In genomic region chr15:78422046-78422956, GRCm38 (mm10) we compare ENCODE assay signal across 8 mouse cellular contexts. TPM values are rescaled to one million over a fixed set of nuclear protein-coding genes. Genes with fewer than 3 reads are reported as not detected.
DNase-seq lines count a peak whose midpoint lies in the region; ATAC-seq and TF ChIP-seq lines count a peak whose summit lies in the region.

No protein-coding gene starts in this region.

- peak; percentile 84 for ATAC-seq in CD4-positive, CD25-positive, alpha-beta regulatory T cell, adult 4 months
- no peak for ATAC-seq in heart, embryonic 16.5 days (replicated peaks; ENCODE audit: extremely low read depth, insufficient read depth, low FRiP score)
- ATAC-seq in lung, embryonic 14.5 days (ENCODE audit: insufficient read depth) = no peak; the same call in 1 of the 2 replicates

- TF ChIP-seq CTCF in bone marrow, adult 2 months (IDR thresholded peaks at IDR 0.05; ENCODE audit: control insufficient read depth, insufficient read depth, low read length) = peak; percentile 93
- peak; percentile 75; the same call in 1 of the 2 replicates for TF ChIP-seq CTCF in embryonic fibroblast, embryonic 13.5 days (IDR thresholded peaks at IDR 0.05; ENCODE audit: borderline replicate concordance, insufficient read depth, low read length)
- TF ChIP-seq CTCF in lung, embryonic 14.5 days (IDR thresholded peaks at IDR 0.05; ENCODE audit: low read depth) = peak; percentile 93
- TF ChIP-seq CTCF in olfactory bulb, adult 2 months (IDR thresholded peaks at IDR 0.05; ENCODE audit: insufficient read depth, low read depth, low read length) = peak; percentile 70

- 19% methylated on average over 16 of the region's 16 CpGs for WGBS in bone marrow, adult 2 months
- WGBS in heart, embryonic 16.5 days = 13% methylated on average over 16 of the region's 16 CpGs
- 12% methylated on average over 16 of the region's 16 CpGs for WGBS in lung, embryonic 14.5 days
- WGBS in olfactory bulb, adult 2 months = 19% methylated on average over 16 of the region's 16 CpGs

- no peak for TF ChIP-seq POLR2A in bone marrow, adult 2 months (IDR thresholded peaks at IDR 0.05; ENCODE audit: borderline replicate concordance, control insufficient read depth, low read depth, low read length)
- TF ChIP-seq POLR2A in embryonic fibroblast, embryonic 13.5 days (IDR thresholded peaks at IDR 0.05; ENCODE audit: low read depth, low read length) = no peak
- TF ChIP-seq POLR2A in olfactory bulb, adult 2 months (IDR thresholded peaks at IDR 0.05; ENCODE audit: insufficient read depth, low read depth, low read length) = no peak

- H3K36me3 ChIP-seq in heart, embryonic 16.5 days (ENCODE audit: control insufficient read depth, insufficient read depth) = no peaks in the 10 kb centered on the region
- H3K36me3 ChIP-seq in lung, embryonic 14.5 days (ENCODE audit: insufficient read depth) = no peaks in the 10 kb centered on the region

- H3K27ac ChIP-seq in bone marrow, adult 2 months (ENCODE audit: control insufficient read depth, insufficient read depth, low read depth, low read length, poor library complexity) = no peak overlapping the region
- no peak overlapping the region for H3K27ac ChIP-seq in embryonic fibroblast, embryonic 13.5 days (ENCODE audit: insufficient read depth, low read length)
- H3K27ac ChIP-seq in heart, embryonic 16.5 days (ENCODE audit: low read length) = no peak overlapping the region
- no peak overlapping the region for H3K27ac ChIP-seq in lung, embryonic 14.5 days (ENCODE audit: low read depth)
- no peak overlapping the region for H3K27ac ChIP-seq in olfactory bulb, adult 2 months (ENCODE audit: insufficient read depth, low read depth, low read length)

- peak overlapping the region; percentile 30; the same call in 1 of the 2 replicates for H3K4me2 ChIP-seq in heart, embryonic 16.5 days (ENCODE audit: low read depth, low read length)
- H3K4me2 ChIP-seq in lung, embryonic 14.5 days = peak overlapping the region; percentile 26; the same call in 1 of the 2 replicates

- H3K9me3 ChIP-seq in heart, embryonic 16.5 days (replicated peaks; ENCODE audit: control insufficient read depth, low read length) = no peaks in the 10 kb centered on the region
- H3K9me3 ChIP-seq in lung, embryonic 14.5 days (ENCODE audit: low read depth, low read length) = no peaks in the 10 kb centered on the region

- H3K27me3 ChIP-seq in heart, embryonic 16.5 days (ENCODE audit: control insufficient read depth, insufficient read depth, low read length) = peaks cover 8% of the 10 kb centered on the region
- no peaks in the 10 kb centered on the region for H3K27me3 ChIP-seq in lung, embryonic 14.5 days (ENCODE audit: insufficient read depth, low read length)

- DNase-seq in kidney, postnatal 4 days = peak; percentile 90 to 91
- DNase-seq in lung, embryonic 14.5 days = peak; percentile 92
- peak; percentile 67 to 69 for DNase-seq in thymus, adult 18-20 months

- no peak overlapping the region for H3K9ac ChIP-seq in heart, embryonic 16.5 days (ENCODE audit: low read length)
- no peak overlapping the region for H3K9ac ChIP-seq in lung, embryonic 14.5 days

- no peaks in the 10 kb centered on the region; the same call in 1 of the 2 replicates for H3K4me1 ChIP-seq in bone marrow, adult 2 months (ENCODE audit: control insufficient read depth, insufficient read depth, low read length)
- no peaks in the 10 kb centered on the region for H3K4me1 ChIP-seq in embryonic fibroblast, embryonic 13.5 days (ENCODE audit: control insufficient read depth, insufficient read depth, low read length)
- no peaks in the 10 kb centered on the region; the same call in 1 of the 2 replicates for H3K4me1 ChIP-seq in heart, embryonic 16.5 days (ENCODE audit: control insufficient read depth, insufficient read depth, low read length)
- H3K4me1 ChIP-seq in lung, embryonic 14.5 days (ENCODE audit: insufficient read depth) = no peaks in the 10 kb centered on the region; the same call in 1 of the 2 replicates
- peaks cover 15% of the 10 kb centered on the region for H3K4me1 ChIP-seq in olfactory bulb, adult 2 months (ENCODE audit: control insufficient read depth, insufficient read depth, low read length)

- H3K4me3 ChIP-seq in bone marrow, adult 2 months (replicated peaks; ENCODE audit: control insufficient read depth, low read depth, low read length) = no peak overlapping the region
- no peak overlapping the region for H3K4me3 ChIP-seq in embryonic fibroblast, embryonic 13.5 days (ENCODE audit: insufficient read depth, low read length)
- H3K4me3 ChIP-seq in heart, embryonic 16.5 days (ENCODE audit: low read length) = no peak overlapping the region
- no peak overlapping the region for H3K4me3 ChIP-seq in lung, embryonic 14.5 days (ENCODE audit: low read depth, low read length)
- no peak overlapping the region for H3K4me3 ChIP-seq in olfactory bulb, adult 2 months (ENCODE audit: insufficient read depth, low read depth, low read length)

RNA-seq across cellular contexts. Expression of gene Kctd17, which starts 6.1 kb away (rescaled TPM):
- polyA plus RNA-seq in CD4-positive, CD25-positive, alpha-beta regulatory T cell, adult 4 months (2017; shearing (Covaris generic)) = 1 to 10 TPM; 5.1 to 5.5 TPM
- 14.7 and 14.8 TPM in 2 replicates for polyA plus RNA-seq in bone marrow, adult 2 months (2011; ENCODE audit: insufficient read depth, insufficient read length, low replicate concordance, missing spikeins)
- 90.6 and 110 TPM in 2 replicates for polyA plus RNA-seq in embryonic fibroblast, embryonic 13.5 days (2011; ENCODE audit: insufficient read length, low read depth, missing spikeins)
- 18.9 and 22.6 TPM in 2 replicates for polyA plus RNA-seq in heart, embryonic 16.5 days (2015; fragmentation: Nextera tagmentation; extraction: Ambion mirVana)
- 51.8 and 53.9 TPM in 2 replicates for polyA plus RNA-seq in lung, embryonic 14.5 days (2014; fragmentation: Nextera tagmentation; extraction: Ambion mirVana)
- not detected in 2 replicates for polyA plus RNA-seq in olfactory bulb, adult 2 months (2012; ENCODE audit: insufficient read depth, insufficient read length, low replicate concordance, missing spikeins)

RNA-seq across cellular contexts. Expression of gene Mpst, which starts 16.1 kb away (rescaled TPM):
- polyA plus RNA-seq in CD4-positive, CD25-positive, alpha-beta regulatory T cell, adult 4 months (2017; shearing (Covaris generic)) = 1 to 10 TPM; 1.2 to 5.7 TPM
- polyA plus RNA-seq in bone marrow, adult 2 months (2011; ENCODE audit: insufficient read depth, insufficient read length, low replicate concordance, missing spikeins) = 49.5 and 50.1 TPM in 2 replicates
- 9.6 and 13.3 TPM in 2 replicates for polyA plus RNA-seq in embryonic fibroblast, embryonic 13.5 days (2011; ENCODE audit: insufficient read length, low read depth, missing spikeins)
- 1.9 and 2.1 TPM in 2 replicates for polyA plus RNA-seq in heart, embryonic 16.5 days (2015; fragmentation: Nextera tagmentation; extraction: Ambion mirVana)
- 3.3 and 3.5 TPM in 2 replicates for polyA plus RNA-seq in lung, embryonic 14.5 days (2014; fragmentation: Nextera tagmentation; extraction: Ambion mirVana)
- not detected in 2 replicates for polyA plus RNA-seq in olfactory bulb, adult 2 months (2012; ENCODE audit: insufficient read depth, insufficient read length, low replicate concordance, missing spikeins)

RNA-seq across cellular contexts. Expression of gene Tst, which starts 16.6 kb away (rescaled TPM):
- 1 to 10 TPM; 1.6 to 2.8 TPM for polyA plus RNA-seq in CD4-positive, CD25-positive, alpha-beta regulatory T cell, adult 4 months (2017; shearing (Covaris generic))
- 14.5 and 23.8 TPM in 2 replicates for polyA plus RNA-seq in bone marrow, adult 2 months (2011; ENCODE audit: insufficient read depth, insufficient read length, low replicate concordance, missing spikeins)
- polyA plus RNA-seq in embryonic fibroblast, embryonic 13.5 days (2011; ENCODE audit: insufficient read length, low read depth, missing spikeins) = 3.5 and 5.0 TPM in 2 replicates
- polyA plus RNA-seq in heart, embryonic 16.5 days (2015; fragmentation: Nextera tagmentation; extraction: Ambion mirVana) = 39.7 and 41.7 TPM in 2 replicates
- polyA plus RNA-seq in lung, embryonic 14.5 days (2014; fragmentation: Nextera tagmentation; extraction: Ambion mirVana) = 51.9 and 53.5 TPM in 2 replicates
- polyA plus RNA-seq in olfactory bulb, adult 2 months (2012; ENCODE audit: insufficient read depth, insufficient read length, low replicate concordance, missing spikeins) = not detected in 2 replicates

RNA-seq across cellular contexts. Expression of gene Tex33, which starts 26.6 kb away (rescaled TPM):
- polyA plus RNA-seq in CD4-positive, CD25-positive, alpha-beta regulatory T cell, adult 4 months (2017; shearing (Covaris generic)) = not detected
- polyA plus RNA-seq in bone marrow, adult 2 months (2011; ENCODE audit: insufficient read depth, insufficient read length, low replicate concordance, missing spikeins) = not detected in 2 replicates
- polyA plus RNA-seq in embryonic fibroblast, embryonic 13.5 days (2011; ENCODE audit: insufficient read length, low read depth, missing spikeins) = not detected in 2 replicates
- polyA plus RNA-seq in heart, embryonic 16.5 days (2015; fragmentation: Nextera tagmentation; extraction: Ambion mirVana) = not detected in 2 replicates
- not detected in 2 replicates for polyA plus RNA-seq in lung, embryonic 14.5 days (2014; fragmentation: Nextera tagmentation; extraction: Ambion mirVana)
- not detected in 2 replicates for polyA plus RNA-seq in olfactory bulb, adult 2 months (2012; ENCODE audit: insufficient read depth, insufficient read length, low replicate concordance, missing spikeins)

RNA-seq across cellular contexts. Expression of gene Tmprss6, which starts 46.1 kb away (rescaled TPM):
- not detected for polyA plus RNA-seq in CD4-positive, CD25-positive, alpha-beta regulatory T cell, adult 4 months (2017; shearing (Covaris generic))
- 0.47 TPM in 1 of 2 replicates, not detected in the other for polyA plus RNA-seq in bone marrow, adult 2 months (2011; ENCODE audit: insufficient read depth, insufficient read length, low replicate concordance, missing spikeins)
- polyA plus RNA-seq in embryonic fibroblast, embryonic 13.5 days (2011; ENCODE audit: insufficient read length, low read depth, missing spikeins) = not detected in 2 replicates
- 0.38 and 0.79 TPM in 2 replicates for polyA plus RNA-seq in heart, embryonic 16.5 days (2015; fragmentation: Nextera tagmentation; extraction: Ambion mirVana)
- polyA plus RNA-seq in lung, embryonic 14.5 days (2014; fragmentation: Nextera tagmentation; extraction: Ambion mirVana) = 0.18 and 0.37 TPM in 2 replicates
- not detected in 2 replicates for polyA plus RNA-seq in olfactory bulb, adult 2 months (2012; ENCODE audit: insufficient read depth, insufficient read length, low replicate concordance, missing spikeins)
